Mouse (Mus musculus) megakaryocyte, embryonic 14.5 days (primary cell): ENCODE data around the gene Lrmda. TPM values are rescaled to one million over a fixed set of nuclear protein-coding genes. Genes with fewer than 3 reads are reported as not detected.

Experiments used
- H3K27me3 ChIP-seq: replicated peaks from 2 replicates; pipeline ENCODE3; 2012; ENCODE audit warnings: inconsistent platforms
- H3K36me3 ChIP-seq: replicated peaks from 2 replicates; pipeline ENCODE3; 2012; ENCODE audit warnings: low read length, inconsistent platforms, mixed read lengths
- H3K4me1 ChIP-seq: 2 replicates; pipeline ENCODE4 v1.6.1; 2012; ENCODE audit warnings: inconsistent platforms
- H3K4me3 ChIP-seq: replicated peaks from 2 replicates; pipeline ENCODE3; 2012; ENCODE audit warnings: moderate library complexity, mild to moderate bottlenecking, inconsistent platforms
- H3K9me3 ChIP-seq: 2 replicates; pipeline ENCODE4 v1.6.1; 2012; ENCODE audit warnings: inconsistent platforms
- FLI1 ChIP-seq: IDR thresholded peaks from 2 replicates; pipeline ENCODE4 v1.6.1; 2012; ENCODE audit warnings: low read length, inconsistent platforms, mixed read lengths
- GATA1 ChIP-seq: IDR thresholded peaks from 3 replicates; pipeline ENCODE4 v1.6.1; 2012; ENCODE audit warnings: mixed read lengths, low read length, inconsistent platforms, borderline replicate concordance
- polyA plus RNA-seq: library from polyadenylated mRNA; stranded (reverse); fragments of >175 nt; gene quantifications from 2 replicates; pipeline ENCODE4 v1.2.3, GENCODE M21; 2012; ENCODE audit warnings: low replicate concordance; ENCODE audit not compliant: insufficient read depth

The Lrmda gene
- polyA plus RNA-seq, 1 experiment = 7.1 TPM

DNA sequence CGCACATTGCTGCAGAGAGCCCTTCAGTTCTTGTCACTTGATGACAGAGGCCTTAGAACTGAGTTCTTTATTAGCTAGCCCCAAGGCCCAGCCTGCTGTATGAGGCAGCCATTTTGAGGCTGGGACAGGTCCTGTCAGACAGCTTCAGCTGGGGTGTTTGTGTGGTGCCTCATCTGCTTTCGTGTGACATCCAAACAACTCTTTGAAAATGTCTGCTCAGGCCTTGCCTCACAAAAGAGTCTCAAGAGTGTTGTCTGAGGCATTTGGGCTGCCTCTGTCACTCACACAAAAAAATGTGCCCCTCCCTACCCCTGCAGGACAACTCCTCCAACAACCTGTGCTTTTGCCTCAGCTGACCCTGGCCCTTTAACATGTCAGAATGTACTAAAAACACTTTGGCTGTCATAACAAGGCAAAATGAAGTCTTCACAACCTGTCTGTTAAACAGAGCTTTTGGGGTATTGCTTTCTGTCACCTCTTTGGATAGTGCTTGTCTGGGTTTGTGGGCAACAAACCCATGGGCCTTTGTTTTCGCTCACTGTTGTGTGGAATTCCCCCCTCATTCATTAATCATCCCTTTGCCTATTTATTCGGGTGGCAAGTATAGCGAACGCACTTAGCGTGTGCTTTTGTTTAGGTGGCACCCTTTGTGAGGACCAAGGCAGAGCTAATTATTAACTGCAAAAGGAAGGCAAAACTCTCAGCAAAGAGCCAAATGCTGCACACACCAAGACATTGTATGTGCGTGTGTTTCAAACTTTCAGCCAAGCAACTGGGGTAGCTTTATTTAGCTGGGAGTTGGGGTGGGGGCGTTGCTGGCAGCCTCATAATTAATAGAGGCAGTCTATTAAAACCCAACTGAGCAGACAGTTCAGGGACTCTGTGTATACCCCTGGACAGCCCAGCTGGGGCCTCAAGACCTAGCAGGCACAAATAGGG, 660.5 kb downstream of the Lrmda start:
- Histone ChIP-seq H3K4me1 (no peaks in the 10 kb centered on the region), H3K27me3 (peaks cover 2% of the 10 kb centered on the region), H3K4me3 (no peak overlapping the region), H3K9me3 (no peaks in the 10 kb centered on the region), H3K36me3 (no peaks in the 10 kb centered on the region)
- TF ChIP-seq GATA1 = no peak
- TF ChIP-seq FLI1 = no peak

DNA sequence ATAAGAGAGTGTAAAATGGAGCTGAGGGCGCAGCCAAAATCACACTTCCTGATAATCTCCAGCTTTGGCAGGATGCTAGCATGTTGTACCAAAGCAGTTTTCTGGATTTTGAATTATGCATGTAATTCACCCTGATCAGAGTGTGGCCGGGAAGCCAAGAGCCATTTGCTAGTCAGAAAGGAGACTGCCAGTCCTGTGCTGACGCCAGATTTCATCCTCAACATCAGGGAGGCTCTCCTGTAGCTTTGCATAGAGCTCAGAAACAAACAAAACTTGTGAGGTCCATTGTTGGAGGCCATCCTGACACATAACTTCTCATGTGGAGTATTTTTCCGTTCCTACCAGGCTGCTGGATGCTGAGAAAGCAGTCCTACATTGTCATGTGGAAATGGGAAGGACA, 667.4 kb downstream of the Lrmda start:
- peaks cover 8% of the 10 kb centered on the region for H3K4me1 ChIP-seq
- no peaks in the 10 kb centered on the region for H3K36me3 ChIP-seq
- no peaks in the 10 kb centered on the region for H3K9me3 ChIP-seq
- H3K4me3 ChIP-seq = no peak overlapping the region
- H3K27me3 ChIP-seq = no peaks in the 10 kb centered on the region
- TF ChIP-seq FLI1 (no peak), GATA1 (no peak)

DNA sequence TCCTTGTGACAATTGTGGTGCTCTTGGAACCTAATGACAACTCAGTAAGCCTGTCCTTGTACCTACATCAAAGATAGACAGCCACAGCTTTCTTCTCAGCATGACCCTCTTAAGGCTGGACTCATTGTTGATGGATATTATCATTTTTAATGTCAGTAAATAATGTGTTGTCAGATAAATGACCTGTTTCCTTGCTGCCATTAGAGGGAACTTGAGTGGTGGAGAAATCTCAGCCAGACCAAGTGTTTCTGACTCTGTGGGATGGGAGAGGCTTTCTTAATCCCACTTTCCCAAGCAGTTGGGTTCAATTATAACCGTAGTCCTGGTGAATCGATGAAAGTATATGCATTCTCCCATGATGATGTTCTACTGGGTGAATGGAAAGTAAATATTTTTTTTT, 668.9 kb downstream of the Lrmda start:
- TF ChIP-seq FLI1 (no peak), GATA1 (no peak)
- Histone ChIP-seq H3K27me3 (no peaks in the 10 kb centered on the region), H3K4me1 (peaks cover 8% of the 10 kb centered on the region), H3K36me3 (no peaks in the 10 kb centered on the region), H3K9me3 (no peaks in the 10 kb centered on the region), H3K4me3 (no peak overlapping the region)

DNA sequence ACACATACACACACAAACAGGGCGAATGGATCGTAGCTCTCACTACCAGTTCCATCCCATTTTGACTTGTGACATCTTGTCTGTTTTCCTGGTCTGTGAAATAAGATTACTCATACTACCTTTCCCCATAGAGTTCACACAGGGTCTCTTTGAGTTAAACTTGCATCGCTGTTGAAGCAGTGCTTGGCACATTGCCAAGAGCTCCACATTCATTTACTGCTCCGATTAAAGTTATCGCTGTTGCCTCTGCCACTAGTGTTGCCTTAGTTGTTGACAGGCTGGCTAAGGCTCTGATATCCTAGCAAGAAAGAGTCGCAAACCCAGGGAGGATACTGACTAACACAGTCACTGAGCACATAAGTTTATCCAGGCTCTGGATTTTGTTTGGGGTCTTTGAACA, 675.9 kb downstream of the Lrmda start:
- Histone ChIP-seq H3K36me3 (no peaks in the 10 kb centered on the region), H3K4me3 (no peak overlapping the region), H3K4me1 (peaks cover 7% of the 10 kb centered on the region), H3K9me3 (no peaks in the 10 kb centered on the region), H3K27me3 (no peaks in the 10 kb centered on the region)
- TF ChIP-seq FLI1 = no peak
- TF ChIP-seq GATA1 = no peak

DNA sequence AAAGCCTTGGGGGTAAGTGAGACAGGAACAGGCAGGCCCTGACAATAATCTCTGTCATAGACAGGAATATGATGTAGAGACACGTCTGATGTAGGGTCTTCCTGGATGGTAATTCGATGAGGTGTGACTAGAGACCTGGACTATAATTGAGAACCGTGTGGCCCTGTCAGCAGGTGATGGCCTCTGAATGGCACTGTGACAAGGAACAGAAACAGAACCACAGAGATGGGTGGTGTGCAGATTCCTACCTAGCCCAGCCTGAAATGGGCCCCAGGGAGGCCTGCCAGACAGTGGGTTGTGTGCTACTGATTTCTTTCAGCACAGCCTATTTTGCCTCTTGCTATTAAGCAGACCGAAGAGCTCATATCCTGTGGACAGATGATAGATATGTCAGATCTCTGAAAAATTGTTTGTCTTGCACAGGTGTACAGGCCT, 676.4 kb downstream of the Lrmda start:
- TF ChIP-seq GATA1 (no peak), FLI1 (no peak)
- H3K4me3 ChIP-seq = no peak overlapping the region
- no peaks in the 10 kb centered on the region for H3K27me3 ChIP-seq
- no peaks in the 10 kb centered on the region for H3K9me3 ChIP-seq
- H3K4me1 ChIP-seq = peaks cover 12% of the 10 kb centered on the region
- H3K36me3 ChIP-seq = no peaks in the 10 kb centered on the region

DNA sequence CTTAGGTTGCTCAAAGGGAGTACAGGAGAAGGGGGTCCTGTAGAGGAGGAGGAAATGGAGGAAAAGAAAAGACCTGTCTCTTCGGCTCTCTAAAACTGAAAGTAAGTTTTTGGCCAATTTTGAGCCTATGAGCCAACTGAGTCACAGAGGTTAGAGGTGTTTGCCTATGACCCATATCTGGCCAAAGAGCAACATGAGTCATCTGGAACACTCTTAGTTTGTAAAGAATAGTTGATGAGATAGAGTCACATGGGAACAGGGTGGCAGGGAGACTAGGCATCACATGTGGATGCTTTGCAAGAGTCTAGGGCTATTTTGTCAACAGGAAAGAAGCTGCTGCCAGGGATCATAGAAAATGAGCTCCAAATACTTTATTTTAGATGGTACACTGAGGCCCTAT, 680.7 kb downstream of the Lrmda start:
- TF ChIP-seq FLI1 (no peak), GATA1 (no peak)
- Histone ChIP-seq H3K36me3 (no peaks in the 10 kb centered on the region), H3K27me3 (no peaks in the 10 kb centered on the region), H3K4me3 (no peak overlapping the region), H3K9me3 (no peaks in the 10 kb centered on the region), H3K4me1 (peaks cover 25% of the 10 kb centered on the region)

DNA sequence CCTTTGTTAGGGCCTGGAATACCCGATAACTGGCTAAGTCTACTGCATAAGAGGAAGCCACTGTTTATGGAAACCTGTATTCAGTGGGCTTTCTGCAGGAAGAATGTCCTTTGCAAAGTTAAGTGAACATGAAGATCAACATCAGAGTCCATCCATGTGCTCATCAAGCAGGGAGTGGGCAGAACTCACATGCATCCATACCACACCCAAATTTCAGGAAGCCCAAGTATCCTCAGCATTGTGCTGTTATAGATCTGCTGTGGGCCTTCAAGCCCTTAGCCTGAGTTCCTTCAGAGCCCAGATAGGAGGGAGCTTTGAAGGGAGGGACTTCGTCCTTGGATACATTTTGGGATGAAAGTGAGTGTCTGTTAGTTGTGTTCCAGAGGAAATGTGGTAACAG, 681.2 kb downstream of the Lrmda start:
- no peak for TF ChIP-seq GATA1
- Histone ChIP-seq H3K4me3 (no peak overlapping the region), H3K9me3 (no peaks in the 10 kb centered on the region), H3K27me3 (no peaks in the 10 kb centered on the region), H3K4me1 (peaks cover 29% of the 10 kb centered on the region), H3K36me3 (no peaks in the 10 kb centered on the region)

DNA sequence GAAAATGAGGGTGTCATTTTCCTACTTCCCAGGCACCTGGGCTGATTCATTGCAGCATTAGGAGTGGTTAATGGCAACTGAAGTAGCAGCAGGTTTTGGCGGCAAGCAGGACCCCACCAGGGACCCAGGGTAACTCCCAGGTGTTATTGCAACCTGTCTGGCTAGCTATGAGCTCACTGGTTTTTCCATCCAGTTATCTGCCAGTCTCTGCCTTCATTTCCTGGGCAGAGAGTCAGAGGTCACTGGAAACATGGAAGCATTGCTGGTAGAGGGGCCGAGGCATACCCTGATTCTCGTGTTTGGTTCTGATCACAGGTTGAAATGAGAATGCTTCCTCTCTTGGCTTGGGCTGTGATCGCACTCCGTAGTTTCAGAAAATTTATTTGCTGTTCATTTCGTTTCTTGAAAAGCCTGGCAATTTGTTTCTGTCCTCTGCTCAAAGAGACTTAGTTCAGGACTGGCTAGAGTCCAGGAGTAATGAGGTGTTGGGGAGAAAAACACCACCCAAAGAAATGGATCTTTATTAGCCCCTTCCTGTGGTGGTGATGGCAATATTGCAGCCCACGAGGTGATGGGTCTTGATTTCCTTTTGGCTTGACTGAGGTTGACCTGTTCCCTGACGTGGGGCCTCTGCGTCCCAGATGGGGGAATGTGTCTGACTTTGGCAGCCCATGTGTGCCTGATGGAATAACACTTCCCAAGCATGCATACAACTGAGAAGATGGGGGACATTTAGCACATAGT, 688.6 kb downstream of the Lrmda start:
- Histone ChIP-seq H3K4me1 (peaks cover 53% of the 10 kb centered on the region), H3K36me3 (no peaks in the 10 kb centered on the region), H3K4me3 (no peak overlapping the region), H3K27me3 (no peaks in the 10 kb centered on the region), H3K9me3 (no peaks in the 10 kb centered on the region)
- no peak for TF ChIP-seq GATA1
- TF ChIP-seq FLI1 = no peak

DNA sequence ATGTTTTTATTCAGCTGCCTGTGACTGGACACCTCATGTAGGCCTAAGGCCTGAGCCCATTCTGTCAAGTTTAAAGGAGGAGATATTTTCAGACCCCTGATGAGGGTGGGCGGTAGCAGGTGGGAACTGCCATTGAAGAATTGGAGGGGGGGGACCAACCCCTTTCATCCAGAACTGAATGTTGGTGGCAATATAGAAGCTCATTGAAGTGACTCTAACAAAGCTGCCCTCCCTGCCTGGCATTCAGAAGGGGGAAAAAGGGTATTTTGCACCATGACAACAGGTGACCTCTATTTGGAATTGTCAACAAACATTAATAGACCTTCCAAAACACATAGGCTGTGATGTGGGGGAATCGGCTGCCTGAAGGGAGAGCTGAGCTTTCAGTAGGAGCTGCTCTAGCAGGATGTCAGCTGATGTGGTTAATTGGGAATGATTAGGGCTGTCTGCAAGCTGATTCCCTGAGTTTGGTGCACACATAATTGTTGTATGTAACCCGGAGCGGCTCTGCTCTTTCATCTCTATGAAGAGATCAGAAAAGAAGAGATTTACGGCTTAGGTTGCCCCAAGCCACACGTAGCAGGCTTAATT, 690.7 kb downstream of the Lrmda start:
- Histone ChIP-seq H3K4me1 (peaks cover 66% of the 10 kb centered on the region), H3K9me3 (no peaks in the 10 kb centered on the region), H3K27me3 (no peaks in the 10 kb centered on the region), H3K36me3 (no peaks in the 10 kb centered on the region), H3K4me3 (no peak overlapping the region)
- TF ChIP-seq FLI1 (no peak), GATA1 (no peak)

DNA sequence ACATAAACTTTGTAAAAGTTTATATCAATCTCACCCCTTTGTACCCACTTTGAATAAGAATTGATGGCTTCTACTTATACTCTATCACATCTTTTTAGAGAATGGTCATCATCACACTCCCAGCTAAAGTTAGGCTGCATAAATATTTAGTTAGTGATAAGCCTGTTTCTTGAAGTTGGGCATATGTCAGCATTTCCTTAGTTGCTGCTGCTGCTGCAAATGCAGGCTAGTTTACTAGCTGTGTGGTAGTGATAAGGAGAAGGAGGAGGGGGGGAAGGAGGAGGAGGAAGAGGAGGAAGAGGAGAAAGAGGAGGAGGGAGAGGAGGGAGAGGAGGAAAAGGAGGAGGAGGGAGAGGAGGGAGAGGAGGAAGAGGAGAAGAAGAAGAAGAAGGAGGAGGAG, 692.9 kb downstream of the Lrmda start:
- Histone ChIP-seq H3K4me1 (peaks cover 67% of the 10 kb centered on the region), H3K36me3 (no peaks in the 10 kb centered on the region), H3K4me3 (no peak overlapping the region), H3K27me3 (no peaks in the 10 kb centered on the region), H3K9me3 (no peaks in the 10 kb centered on the region)
- no peak for TF ChIP-seq GATA1
- no peak for TF ChIP-seq FLI1
